Mouse (Mus musculus) forebrain, embryonic 11.5 days (tissue): ENCODE data around the gene 4932438H23Rik. TPM values are rescaled to one million over a fixed set of nuclear protein-coding genes. Genes with fewer than 3 reads are reported as not detected.

Source experiments
- ATAC-seq: fragments of 200-750 bp; cut with Nextera tagmentation; replicated peaks from 2 replicates; pipeline ENCODE4 v1.8.0; 2017; ENCODE audit warnings: moderate TSS enrichment; ENCODE audit not compliant: low FRiP score
- DNase-seq: peaks from one replicate; pipeline ENCODE4 v3.0.0-alpha.2; 2017; ENCODE audit warnings: low spot score
- H3K27ac ChIP-seq: fragments of 300-500 bp; sonication (generic); 2 replicates; pipeline ENCODE4 v1.5.1; 2014; ENCODE audit warnings: low read depth, low read length
- H3K27me3 ChIP-seq: fragments of 300-500 bp; sonication (generic); 2 replicates; pipeline ENCODE4 v1.6.1; 2014; ENCODE audit warnings: mild to moderate bottlenecking, low read length, mixed read lengths; ENCODE audit not compliant: control insufficient read depth, insufficient read depth
- H3K36me3 ChIP-seq: fragments of 300-500 bp; sonication (generic); 2 replicates; pipeline ENCODE4 v1.6.1; 2014; ENCODE audit warnings: mild to moderate bottlenecking, low read length, moderate library complexity, mixed read lengths; ENCODE audit not compliant: control insufficient read depth, insufficient read depth
- H3K4me1 ChIP-seq: fragments of 300-500 bp; sonication (generic); replicated peaks from 2 replicates; pipeline ENCODE4 v1.6.1; 2014; ENCODE audit warnings: low read length, mixed read lengths; ENCODE audit not compliant: control insufficient read depth, insufficient read depth
- H3K4me2 ChIP-seq: fragments of 300-500 bp; sonication (generic); 2 replicates; pipeline ENCODE4 v1.6.1; 2014; ENCODE audit warnings: low read depth, mild to moderate bottlenecking, low read length, moderate library complexity, mixed read lengths; ENCODE audit not compliant: severe bottlenecking
- H3K4me3 ChIP-seq: fragments of 300-500 bp; sonication (generic); 2 replicates; pipeline ENCODE4 v1.5.1; 2014; ENCODE audit warnings: low read depth, low read length
- H3K9ac ChIP-seq: fragments of 300-500 bp; sonication (generic); 2 replicates; pipeline ENCODE4 v1.6.1; 2014; ENCODE audit warnings: low read length
- H3K9me3 ChIP-seq: fragments of 300-500 bp; sonication (generic); 2 replicates; pipeline ENCODE4 v1.6.1; 2016; ENCODE audit warnings: low read length, mixed read lengths; ENCODE audit not compliant: control insufficient read depth
- WGBS: fragments of 180-500 bp; shearing (Covaris S2); extraction: QIAGEN DNeasy Blood & Tissue Kit; methylation state at CpG from one replicate; pipeline ENCODE4 v1.1.7; 2014; 5-methylcytosine and 5-hydroxymethylcytosine counted together
- polyA plus RNA-seq: library from polyadenylated mRNA; unstranded; fragments of >200 nt; fragmentation: Nextera tagmentation; extraction: Ambion mirVana; gene quantifications from 2 replicates; pipeline ENCODE4 v1.2.1, GENCODE M21; 2014

4932438H23Rik gene
- polyA plus RNA-seq, 1 experiment from 2014 or later, result 0.17 TPM

GRCm38 (mm10) chr16:91110999-91111535 is 16.1 kb upstream of the 4932438H23Rik start:
- Histone ChIP-seq H3K27ac (no peak overlapping the region), H3K9me3 (peaks cover 2% of the 10 kb centered on the region; the same call in 1 of the 2 replicates), H3K4me2 (no peak overlapping the region), H3K4me3 (no peak overlapping the region), H3K9ac (no peak overlapping the region), H3K36me3 (no peaks in the 10 kb centered on the region), H3K4me1 (peaks cover 8% of the 10 kb centered on the region), H3K27me3 (no peaks in the 10 kb centered on the region)
- DNase-seq (no peak), ATAC-seq (no peak)
- 69% methylated on average over 11 of the region's 11 CpGs for WGBS

GRCm38 (mm10) chr16:91107608-91108007 is 12.7 kb upstream of the 4932438H23Rik start:
- 69% methylated on average over 8 of the region's 11 CpGs for WGBS
- DNase-seq (peak; percentile 68), ATAC-seq (peak; percentile 29)
- H3K9me3 ChIP-seq, result peaks cover 2% of the 10 kb centered on the region; the same call in 1 of the 2 replicates
- no peak overlapping the region for H3K4me2 ChIP-seq
- 0 out of 2 replicates have a peak overlapping the region, but pooled peaks have one; percentile 3 for H3K27ac ChIP-seq
- H3K27me3 ChIP-seq, result no peaks in the 10 kb centered on the region
- H3K4me3 ChIP-seq, result no peak overlapping the region
- H3K36me3 ChIP-seq, result no peaks in the 10 kb centered on the region
- peaks cover 22% of the 10 kb centered on the region for H3K4me1 ChIP-seq
- H3K9ac ChIP-seq, result no peak overlapping the region

GRCm38 (mm10) chr16:91105481-91106051 is 10.6 kb upstream of the 4932438H23Rik start:
- Histone ChIP-seq H3K4me3 (no peak overlapping the region), H3K4me1 (peaks cover 18% of the 10 kb centered on the region), H3K9me3 (peaks cover 2% of the 10 kb centered on the region; the same call in 1 of the 2 replicates), H3K9ac (no peak overlapping the region), H3K36me3 (no peaks in the 10 kb centered on the region), H3K27me3 (0 out of 2 replicates have a peak, but pooled peaks cover 3% of the 10 kb centered on the region), H3K4me2 (no peak overlapping the region), H3K27ac (peak overlapping the region; percentile 39)
- 7% methylated on average over 13 of the region's 13 CpGs for WGBS
- peak; percentile 87 for ATAC-seq
- DNase-seq, result peak; percentile 77

- no peak overlapping the region for H3K4me3 ChIP-seq
- H3K9me3 ChIP-seq, result peaks cover 2% of the 10 kb centered on the region; the same call in 1 of the 2 replicates
- H3K27ac ChIP-seq, result peak overlapping the region; percentile 39; the same call in 1 of the 2 replicates
- WGBS, result 8% methylated on average over 10 of the region's 10 CpGs
- no peak overlapping the region for H3K9ac ChIP-seq
- no peak overlapping the region; the same call in 1 of the 2 replicates for H3K4me2 ChIP-seq
- no peaks in the 10 kb centered on the region for H3K36me3 ChIP-seq
- peaks cover 5% of the 10 kb centered on the region; the same call in 1 of the 2 replicates for H3K27me3 ChIP-seq
- ATAC-seq (peak; percentile 87), DNase-seq (no peak)
- peaks cover 23% of the 10 kb centered on the region for H3K4me1 ChIP-seq
Measured at GRCm38 (mm10) chr16:91104821-91105480, 10.0 kb upstream of the 4932438H23Rik start.

- 61% methylated on average over 14 of the region's 14 CpGs for WGBS
- H3K4me3 ChIP-seq, result no peak overlapping the region
- ATAC-seq, result no peak
- peaks cover 5% of the 10 kb centered on the region; the same call in 1 of the 2 replicates for H3K27me3 ChIP-seq
- no peak overlapping the region for H3K4me2 ChIP-seq
- DNase-seq, result no peak
- peaks cover 2% of the 10 kb centered on the region; the same call in 1 of the 2 replicates for H3K9me3 ChIP-seq
- no peak overlapping the region; the same call in 1 of the 2 replicates for H3K9ac ChIP-seq
- H3K36me3 ChIP-seq, result no peaks in the 10 kb centered on the region
- peak overlapping the region; percentile 21; the same call in 1 of the 2 replicates for H3K27ac ChIP-seq
- H3K4me1 ChIP-seq, result peaks cover 33% of the 10 kb centered on the region
Measured at GRCm38 (mm10) chr16:91103386-91103785, 8.5 kb upstream of the 4932438H23Rik start.

- H3K9me3 ChIP-seq, result no peaks in the 10 kb centered on the region
- H3K27me3 ChIP-seq, result peaks cover 7% of the 10 kb centered on the region; the same call in 1 of the 2 replicates
- H3K36me3 ChIP-seq, result no peaks in the 10 kb centered on the region
- no peak overlapping the region for H3K9ac ChIP-seq
- H3K27ac ChIP-seq, result no peak overlapping the region
- 71% methylated on average over 2 of the region's 2 CpGs for WGBS
- H3K4me1 ChIP-seq, result peaks cover 25% of the 10 kb centered on the region
- no peak for DNase-seq
- H3K4me3 ChIP-seq, result no peak overlapping the region
- no peak for ATAC-seq
- no peak overlapping the region for H3K4me2 ChIP-seq
Measured at GRCm38 (mm10) chr16:91100484-91100883, 5.6 kb upstream of the 4932438H23Rik start.

GRCm38 (mm10) chr16:91099444-91100065 is 4.6 kb upstream of the 4932438H23Rik start:
- Histone ChIP-seq H3K9me3 (no peaks in the 10 kb centered on the region), H3K4me1 (peaks cover 25% of the 10 kb centered on the region), H3K9ac (peak overlapping the region; percentile 37), H3K4me2 (peak overlapping the region; percentile 34), H3K36me3 (no peaks in the 10 kb centered on the region), H3K27ac (peak overlapping the region; percentile 69), H3K27me3 (peaks cover 7% of the 10 kb centered on the region; the same call in 1 of the 2 replicates), H3K4me3 (no peak overlapping the region)
- WGBS, result 18% methylated on average over 16 of the region's 16 CpGs
- peak; percentile 74 for DNase-seq
- ATAC-seq, result peak; percentile 88

- Histone ChIP-seq H3K4me2 (no peak overlapping the region), H3K27ac (no peak overlapping the region), H3K9me3 (no peaks in the 10 kb centered on the region)
Measured at GRCm38 (mm10) chr16:91097858-91098257, 2.9 kb upstream of the 4932438H23Rik start.

More at GRCm38 (mm10) chr16:91097858-91098257, 2.9 kb upstream of the 4932438H23Rik start:
- H3K4me3 ChIP-seq, result no peak overlapping the region
- peaks cover 15% of the 10 kb centered on the region for H3K4me1 ChIP-seq
- DNase-seq (no peak), ATAC-seq (no peak)
- no peaks in the 10 kb centered on the region for H3K36me3 ChIP-seq
- H3K9ac ChIP-seq, result no peak overlapping the region
- WGBS, result 94% methylated on average over 11 of the region's 11 CpGs
- H3K27me3 ChIP-seq, result peaks cover 7% of the 10 kb centered on the region; the same call in 1 of the 2 replicates
